Mouse (Mus musculus): ENCODE data around the gene Dnajc3. TPM values are rescaled to one million over a fixed set of nuclear protein-coding genes. Genes with fewer than 3 reads are reported as not detected.

Dnajc3 gene
- total and polyA plus RNA-seq, 3 experiments, result 12.7 to 18.5 TPM; not detected in 1

DNA sequence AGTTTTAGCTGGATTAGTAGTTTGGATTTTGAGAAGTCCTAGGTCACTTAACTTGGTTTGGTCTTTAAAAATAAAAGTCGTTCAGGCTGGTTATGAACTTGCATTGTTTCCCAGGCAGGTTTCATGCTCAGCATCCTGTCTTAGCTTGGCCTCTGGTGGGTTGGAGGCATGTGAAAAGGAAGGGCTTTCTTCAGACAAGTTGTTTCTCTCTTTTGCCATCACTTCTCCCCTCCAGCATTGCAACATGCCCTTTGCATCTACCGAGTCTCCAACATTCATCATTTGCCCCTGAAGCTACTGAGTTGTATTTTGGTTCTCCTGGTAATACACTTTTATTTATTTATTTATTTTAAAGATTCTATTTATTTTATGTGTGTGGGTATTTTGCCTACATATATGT, 6.9 kb downstream of the Dnajc3 start:
- DNase-seq (ENCODE audit: low read depth, low spot score), result no peak
- H3K27me3 ChIP-seq (ENCODE audit: control insufficient read depth in 1 of 2, insufficient read depth in 2 of 2, low read length in 2 of 2), result no peaks in the 10 kb centered on the region
- H3K4me1 ChIP-seq (ENCODE audit: control insufficient read depth in 1 of 2, insufficient read depth in 2 of 2, low read length in 2 of 2), result peaks cover 2% of the 10 kb centered on the region in 2 experiments; a peak in 1 of 4 replicates
- H3K4me3 ChIP-seq (ENCODE audit: control insufficient read depth in 1 of 2, insufficient read depth in 1 of 2, low read depth in 2 of 2, low read length in 2 of 2), result no peak overlapping the region
- no peak overlapping the region for H3K27ac ChIP-seq (ENCODE audit: control insufficient read depth, low read depth, low read length)
- no peak overlapping the region for H3K9ac ChIP-seq (ENCODE audit: control insufficient read depth, low read depth, low read length, poor library complexity, severe bottlenecking)
- peaks cover 0 to 7% of the 10 kb centered on the region in 2 experiments; a peak in 1 of 4 replicates for H3K36me3 ChIP-seq (ENCODE audit: control insufficient read depth in 1 of 2, insufficient read depth in 2 of 2, low read length in 2 of 2)
- TF ChIP-seq USF2 (IDR thresholded peaks at IDR 0.05; ENCODE audit: borderline replicate concordance in 1 of 2, insufficient read depth in 1 of 2, low read depth in 1 of 2, low read length in 2 of 2), result no peak
- no peak for TF ChIP-seq SMC3 (IDR thresholded peaks at IDR 0.05; ENCODE audit: low read depth, low read length)
- no peak for TF ChIP-seq BHLHE40 (IDR thresholded peaks at IDR 0.05; ENCODE audit: borderline replicate concordance, low read depth, low read length)
- TF ChIP-seq GATA1 (IDR thresholded peaks at IDR 0.05; ENCODE audit: low read depth, low read length), result no peak
- H3K9me3 ChIP-seq (replicated peaks; ENCODE audit: insufficient read depth, low read length), result no peaks in the 10 kb centered on the region
- peaks cover 13% of the 10 kb centered on the region for H3K79me2 ChIP-seq (ENCODE audit: control insufficient read depth, insufficient read depth, low read length, poor library complexity)

DNA sequence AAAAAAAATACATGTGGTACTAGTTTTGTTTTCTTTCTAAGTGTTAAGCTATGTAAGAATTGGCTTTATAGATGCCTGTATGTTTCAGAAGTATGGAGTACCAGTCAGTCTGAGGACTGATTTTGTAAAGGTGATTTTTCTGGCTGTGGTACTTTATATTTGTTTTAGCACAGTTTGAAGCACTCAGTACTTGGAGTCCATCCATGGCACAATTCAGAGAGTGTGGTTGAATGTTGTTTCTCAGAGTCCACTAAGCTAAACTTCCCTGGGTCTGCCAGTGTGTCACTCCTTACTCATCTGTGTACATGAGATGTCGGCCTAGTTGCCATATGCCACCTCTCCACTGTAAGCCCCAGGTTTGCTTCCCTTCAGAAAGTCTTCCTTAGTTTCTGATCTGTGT, 11.1 kb downstream of the Dnajc3 start:
- no peak for DNase-seq (ENCODE audit: low read depth, low spot score)
- Histone ChIP-seq H3K36me3 (ENCODE audit: control insufficient read depth in 1 of 2, insufficient read depth in 2 of 2, low read length in 2 of 2) (peaks cover 0 to 5% of the 10 kb centered on the region in 2 experiments; a peak in 1 of 4 replicates), H3K27ac (ENCODE audit: control insufficient read depth, low read depth, low read length) (no peak overlapping the region), H3K9me3 (replicated peaks; ENCODE audit: insufficient read depth, low read length) (no peaks in the 10 kb centered on the region), H3K4me3 (ENCODE audit: control insufficient read depth in 1 of 2, insufficient read depth in 1 of 2, low read depth in 2 of 2, low read length in 2 of 2) (no peak overlapping the region), H3K4me1 (ENCODE audit: control insufficient read depth in 1 of 2, insufficient read depth in 2 of 2, low read length in 2 of 2) (peaks cover 2% of the 10 kb centered on the region in 2 experiments; a peak in 1 of 4 replicates), H3K79me2 (ENCODE audit: control insufficient read depth, insufficient read depth, low read length, poor library complexity) (peaks cover 10% of the 10 kb centered on the region), H3K9ac (ENCODE audit: control insufficient read depth, low read depth, low read length, poor library complexity, severe bottlenecking) (no peak overlapping the region), H3K27me3 (ENCODE audit: control insufficient read depth in 1 of 2, insufficient read depth in 2 of 2, low read length in 2 of 2) (no peaks in the 10 kb centered on the region)
- no peak for TF ChIP-seq RCOR1 (IDR thresholded peaks at IDR 0.05; ENCODE audit: low read depth, low read length)
- no peak for TF ChIP-seq MYB (IDR thresholded peaks at IDR 0.05; ENCODE audit: low read depth, low read length)
- TF ChIP-seq E2F4 (IDR thresholded peaks at IDR 0.05; ENCODE audit: borderline replicate concordance, low read depth, low read length), result no peak
- TF ChIP-seq MAX (IDR thresholded peaks at IDR 0.05; ENCODE audit: low read length), result no peak
- TF ChIP-seq RAD21 (IDR thresholded peaks at IDR 0.05; ENCODE audit: low read depth, low read length), result no peak

DNA sequence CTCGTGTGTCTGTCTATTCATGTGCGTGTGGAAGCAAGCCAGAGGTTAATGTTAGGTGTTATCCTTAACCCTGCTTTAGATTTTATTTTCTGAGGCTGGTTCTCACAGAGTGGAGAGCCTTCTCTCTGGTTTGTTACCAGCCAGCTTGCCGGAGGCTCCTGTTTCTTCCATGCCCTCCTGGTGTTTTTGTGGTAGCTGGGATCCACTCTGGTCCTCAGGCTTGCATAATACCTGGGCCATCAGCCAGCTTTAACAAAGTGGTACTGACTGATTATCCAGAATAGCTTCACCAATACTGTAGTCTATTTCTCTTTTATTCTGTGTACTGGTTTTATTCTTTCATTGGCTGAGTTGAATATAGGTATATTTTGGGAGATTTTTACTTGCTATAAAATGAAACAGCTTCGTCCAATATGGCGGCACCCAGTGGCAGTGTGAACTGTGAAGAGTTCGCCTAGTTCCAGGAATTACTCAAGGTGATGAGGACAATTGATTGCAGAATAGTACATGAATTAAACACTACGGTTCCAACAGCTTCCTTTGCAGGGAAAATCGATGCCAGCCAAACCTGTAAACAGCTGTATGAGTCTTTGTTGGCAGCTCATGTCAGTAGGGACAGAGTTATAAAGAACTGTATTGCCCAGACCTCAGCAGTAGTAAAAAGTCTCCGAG, 14.3 kb downstream of the Dnajc3 start:
- TF ChIP-seq CTCF (IDR thresholded peaks at IDR 0.05 in 2 of 3, conservative IDR thresholded peaks at IDR 0.05 in 1 of 3; ENCODE audit: control insufficient read depth in 1 of 3, insufficient read depth in 1 of 3, low read depth in 2 of 3, low read length in 3 of 3, poor library complexity in 1 of 3, severe bottlenecking in 1 of 3) (no peak), UBTF (IDR thresholded peaks at IDR 0.05; ENCODE audit: borderline replicate concordance, insufficient read depth, low read depth, low read length) (no peak), MXI1 (IDR thresholded peaks at IDR 0.05; ENCODE audit: low read depth, low read length) (no peak), EP300 (IDR thresholded peaks at IDR 0.05; ENCODE audit: low read depth in 1 of 2, low read length in 2 of 2) (no peak), POLR2AphosphoS2 (IDR thresholded peaks at IDR 0.05; ENCODE audit: low read length) (no peak), POLR2A (IDR thresholded peaks at IDR 0.05; ENCODE audit: control insufficient read depth in 1 of 2, insufficient read depth in 1 of 2, low read depth in 1 of 2, low read length in 2 of 2, poor library complexity in 1 of 2) (no peak), NELFE (IDR thresholded peaks at IDR 0.05; ENCODE audit: low read depth, low read length) (no peak), MYB (IDR thresholded peaks at IDR 0.05; ENCODE audit: low read depth, low read length) (no peak), POLR2AphosphoS5 (IDR thresholded peaks at IDR 0.05; ENCODE audit: borderline replicate concordance, low read depth, low read length) (no peak), MAZ (IDR thresholded peaks at IDR 0.05; ENCODE audit: low read depth, low read length) (no peak), NRF1 (IDR thresholded peaks at IDR 0.05; ENCODE audit: insufficient read depth, low read depth, low read length, poor library complexity, severe bottlenecking) (no peak), MEF2A (IDR thresholded peaks at IDR 0.05; ENCODE audit: extremely low read depth, insufficient replicate concordance, low read depth, low read length, poor library complexity, severe bottlenecking) (no peak)
- Histone ChIP-seq H3K27ac (ENCODE audit: control insufficient read depth, low read depth, low read length) (no peak overlapping the region), H3K4me1 (ENCODE audit: control insufficient read depth in 1 of 2, insufficient read depth in 2 of 2, low read length in 2 of 2) (no peaks in the 10 kb centered on the region), H3K9ac (ENCODE audit: control insufficient read depth, low read depth, low read length, poor library complexity, severe bottlenecking) (no peak overlapping the region), H3K4me3 (ENCODE audit: control insufficient read depth in 1 of 2, insufficient read depth in 1 of 2, low read depth in 2 of 2, low read length in 2 of 2) (no peak overlapping the region), H3K27me3 (ENCODE audit: control insufficient read depth in 1 of 2, insufficient read depth in 2 of 2, low read length in 2 of 2) (no peaks in the 10 kb centered on the region), H3K79me2 (ENCODE audit: control insufficient read depth, insufficient read depth, low read length, poor library complexity) (peaks cover 6% of the 10 kb centered on the region; the same call in 1 of the 2 replicates), H3K36me3 (ENCODE audit: control insufficient read depth in 1 of 2, insufficient read depth in 2 of 2, low read length in 2 of 2) (no peaks in the 10 kb centered on the region), H3K9me3 (replicated peaks; ENCODE audit: insufficient read depth, low read length) (no peaks in the 10 kb centered on the region)
- no peak for DNase-seq (ENCODE audit: low read depth, low spot score)
